Mouse (Mus musculus) stomach, postnatal 0 days (tissue): ENCODE data around the gene Sppl2c.

Experiments
- CTCF ChIP-seq: IDR thresholded peaks from 2 replicates; pipeline ENCODE4 v1.5.1; 2016; ENCODE audit warnings: antibody characterized with exemption, low read depth, mild to moderate bottlenecking, moderate library complexity
- EP300 ChIP-seq: optimal IDR thresholded peaks from 2 replicates; pipeline ENCODE3; 2016; ENCODE audit warnings: antibody characterized with exemption

- TF ChIP-seq CTCF (no peak), EP300 (no peak)
These were observed 48.6 kb downstream of the Sppl2c start for GRCm38 (mm10) chr11:104234680-104235079.
